Mouse (Mus musculus) midbrain, embryonic 16.5 days (tissue): ENCODE data around the gene 2210016F16Rik. TPM values are rescaled to one million over a fixed set of nuclear protein-coding genes. Genes with fewer than 3 reads are reported as not detected.

Experiments used
- ATAC-seq: fragments of 200-750 bp; cut with Nextera tagmentation; 2 replicates; pipeline ENCODE4 v1.8.0; 2017; ENCODE audit warnings: moderate TSS enrichment
- H3K27ac ChIP-seq: fragments of 300-500 bp; sonication (generic); 2 replicates; pipeline ENCODE4 v1.5.1; 2014; ENCODE audit warnings: mild to moderate bottlenecking, low read length, mixed read lengths
- H3K27me3 ChIP-seq: fragments of 300-500 bp; sonication (generic); 2 replicates; pipeline ENCODE4 v1.6.1; 2014; ENCODE audit warnings: low read depth, low read length, mixed read lengths; ENCODE audit not compliant: control insufficient read depth, insufficient read depth
- H3K36me3 ChIP-seq: fragments of 300-500 bp; sonication (generic); 2 replicates; pipeline ENCODE4 v1.6.1; 2014; ENCODE audit warnings: mild to moderate bottlenecking, low read length, moderate library complexity, mixed read lengths; ENCODE audit not compliant: control insufficient read depth, insufficient read depth
- H3K4me1 ChIP-seq: fragments of 300-500 bp; sonication (generic); 2 replicates; pipeline ENCODE4 v1.6.1; 2014; ENCODE audit warnings: mild to moderate bottlenecking, low read length, mixed read lengths; ENCODE audit not compliant: control insufficient read depth, insufficient read depth
- H3K4me2 ChIP-seq: fragments of 300-500 bp; sonication (generic); 2 replicates; pipeline ENCODE4 v1.6.1; 2014; ENCODE audit warnings: mild to moderate bottlenecking, low read length, mixed read lengths
- H3K4me3 ChIP-seq: fragments of 300-500 bp; sonication (generic); 2 replicates; pipeline ENCODE4 v1.5.1; 2014; ENCODE audit warnings: low read depth, mild to moderate bottlenecking, low read length, moderate library complexity, mixed read lengths
- H3K9ac ChIP-seq: fragments of 300-500 bp; sonication (generic); 2 replicates; pipeline ENCODE4 v1.6.1; 2014; ENCODE audit warnings: low read depth, low read length, mixed read lengths
- H3K9me3 ChIP-seq: fragments of 300-500 bp; sonication (generic); replicated peaks from 2 replicates; pipeline ENCODE4 v1.6.1; 2014; ENCODE audit warnings: mild to moderate bottlenecking, low read length, mixed read lengths; ENCODE audit not compliant: control insufficient read depth, poor library complexity, severe bottlenecking
- WGBS: fragments of 180-500 bp; shearing (Covaris S2); extraction: QIAGEN DNeasy Blood & Tissue Kit; methylation state at CpG from one replicate; pipeline ENCODE4 v1.1.7; 2014; 5-methylcytosine and 5-hydroxymethylcytosine counted together
- polyA plus RNA-seq: library from polyadenylated mRNA; unstranded; fragments of >200 nt; fragmentation: Nextera tagmentation; extraction: Ambion mirVana; gene quantifications from 2 replicates; pipeline ENCODE4 v1.2.1, GENCODE M21; 2015

2210016F16Rik gene
- polyA plus RNA-seq, 1 experiment from 2014 or later: 19.2 TPM

DNA sequence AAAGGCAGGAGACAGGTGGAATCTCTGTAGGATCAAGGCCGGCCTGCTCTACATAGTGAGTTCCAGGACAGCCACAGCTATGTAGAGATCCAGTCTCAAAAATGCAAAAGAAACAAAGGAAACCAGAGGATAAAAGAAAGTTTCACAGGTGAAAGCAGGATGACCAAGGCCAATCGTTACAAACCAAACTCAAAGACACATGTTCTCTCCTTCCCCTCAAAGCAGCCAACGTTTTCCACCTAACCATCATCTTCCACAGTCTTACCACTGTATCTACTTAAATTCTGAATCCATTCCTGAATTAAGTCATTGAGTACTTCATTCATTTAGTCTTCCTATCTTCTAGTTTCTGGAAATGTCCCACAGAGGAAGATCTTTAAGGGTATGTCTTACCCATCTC is 3.4 kb upstream of the 2210016F16Rik start:
- H3K27me3 ChIP-seq: no peaks in the 10 kb centered on the region
- no peak overlapping the region for H3K4me3 ChIP-seq
- no peak overlapping the region for H3K4me2 ChIP-seq
- H3K9me3 ChIP-seq: no peaks in the 10 kb centered on the region
- no peak for ATAC-seq
- H3K36me3 ChIP-seq: peaks cover 11% of the 10 kb centered on the region
- no peak overlapping the region for H3K27ac ChIP-seq
- 50% methylated on average over 3 of the region's 3 CpGs for WGBS
- H3K9ac ChIP-seq: no peak overlapping the region
- peaks cover 8% of the 10 kb centered on the region for H3K4me1 ChIP-seq

DNA sequence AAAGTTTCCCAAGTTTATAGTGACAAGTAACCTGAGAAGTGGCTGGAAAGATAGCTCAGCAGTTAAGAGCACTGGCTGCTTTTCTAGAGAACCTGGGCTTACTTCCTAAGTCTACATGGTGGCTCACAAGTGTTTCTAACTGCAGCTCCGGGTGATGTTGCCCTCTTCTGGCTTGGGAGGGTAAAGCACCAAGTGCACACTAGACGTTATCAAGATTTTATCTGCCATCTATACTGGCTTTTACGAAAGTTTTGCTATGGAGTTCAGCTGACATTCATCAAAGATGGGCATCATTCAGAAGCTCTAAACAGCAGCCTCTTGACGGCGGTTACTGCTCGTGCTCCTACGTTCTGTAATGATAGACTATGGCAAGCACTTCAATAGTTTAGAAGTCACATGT is 2.9 kb upstream of the 2210016F16Rik start:
- H3K27me3 ChIP-seq: no peaks in the 10 kb centered on the region
- WGBS: 14% methylated on average over 7 of the region's 7 CpGs
- no peak overlapping the region for H3K4me2 ChIP-seq
- H3K27ac ChIP-seq: no peak overlapping the region
- H3K9ac ChIP-seq: no peak overlapping the region
- peaks cover 11% of the 10 kb centered on the region for H3K36me3 ChIP-seq
- ATAC-seq: peak; percentile 62; the same call in 1 of the 2 replicates
- peaks cover 8% of the 10 kb centered on the region for H3K4me1 ChIP-seq
- no peaks in the 10 kb centered on the region for H3K9me3 ChIP-seq
- H3K4me3 ChIP-seq: no peak overlapping the region

DNA sequence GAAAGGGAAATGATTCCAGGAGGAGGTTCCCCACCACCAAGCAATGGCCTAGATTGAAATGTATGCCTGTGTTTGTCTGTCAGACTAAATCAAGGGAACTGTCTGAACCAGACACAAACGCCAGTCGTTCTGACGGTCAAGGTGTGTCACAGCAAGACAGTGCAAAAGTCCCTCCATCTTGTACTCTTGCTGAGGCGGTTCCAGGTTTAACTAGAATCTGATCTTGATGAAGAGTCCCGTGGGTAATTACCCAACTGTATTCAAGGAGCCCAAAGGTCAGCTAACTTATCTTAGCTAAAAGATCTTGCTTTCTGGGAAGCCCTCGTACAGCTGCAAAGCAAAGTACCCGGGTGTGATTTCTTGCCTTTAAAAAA is 509 bp upstream of the 2210016F16Rik start:
- ATAC-seq: no peak

DNA sequence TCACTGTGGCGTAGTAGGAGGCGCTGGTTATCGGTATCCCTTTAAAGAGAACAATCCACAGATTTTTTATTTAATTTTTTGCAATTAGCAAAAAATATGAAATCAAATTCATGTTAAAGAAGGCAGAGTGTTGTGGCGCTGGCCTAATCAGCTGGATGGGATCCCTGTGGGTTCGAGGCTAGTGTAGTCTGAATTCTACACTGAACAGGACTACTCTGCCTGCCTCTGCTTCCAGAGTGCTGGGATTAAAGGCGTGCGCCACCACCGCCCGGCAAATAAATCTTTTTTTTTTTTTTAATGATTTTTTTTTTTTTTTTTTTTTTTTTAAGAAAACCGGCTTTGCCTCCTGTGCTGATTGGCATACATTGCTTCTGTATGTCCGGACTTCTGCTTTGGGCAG is 654 bp downstream of the 2210016F16Rik start:
- Histone ChIP-seq H3K27ac (no peak overlapping the region; the same call in 1 of the 2 replicates), H3K4me1 (peaks cover 8% of the 10 kb centered on the region), H3K27me3 (no peaks in the 10 kb centered on the region), H3K9me3 (0 out of 2 replicates have a peak, but pooled peaks cover 2% of the 10 kb centered on the region), H3K4me2 (peak overlapping the region; percentile 95), H3K9ac (peak overlapping the region; percentile 83), H3K4me3 (peak overlapping the region; percentile 79), H3K36me3 (peaks cover 23% of the 10 kb centered on the region)
- ATAC-seq: no peak
- 45% methylated on average over 11 of the region's 11 CpGs for WGBS

More for the DNA sequence above, 509 bp upstream of the 2210016F16Rik start:
- Histone ChIP-seq H3K9me3 (0 out of 2 replicates have a peak, but pooled peaks cover 2% of the 10 kb centered on the region), H3K27me3 (no peaks in the 10 kb centered on the region), H3K9ac (peak overlapping the region; percentile 83; the same call in 1 of the 2 replicates), H3K27ac (no peak overlapping the region), H3K36me3 (peaks cover 18% of the 10 kb centered on the region), H3K4me1 (peaks cover 8% of the 10 kb centered on the region), H3K4me3 (peak overlapping the region; percentile 79; the same call in 1 of the 2 replicates), H3K4me2 (peak overlapping the region; percentile 95)
- 90% methylated on average over 7 of the region's 7 CpGs for WGBS

DNA sequence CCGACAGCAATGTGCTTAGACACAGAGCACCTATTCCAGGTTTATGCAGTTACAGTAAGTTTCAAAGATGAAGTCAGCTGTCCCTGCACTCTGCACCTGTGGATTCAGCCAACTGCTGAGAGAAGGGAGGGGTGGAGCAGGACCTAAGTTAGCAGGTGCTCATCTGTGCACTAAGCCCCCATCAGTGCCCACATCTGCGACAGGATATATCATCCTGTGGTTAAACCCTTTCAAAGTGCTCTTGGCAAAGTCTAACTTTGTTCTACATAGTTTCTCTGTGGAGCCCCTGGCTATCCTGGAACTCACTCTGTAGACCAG is 11.9 kb downstream of the 2210016F16Rik start:
- WGBS: 91% methylated on average over 2 of the region's 2 CpGs
- Histone ChIP-seq H3K27me3 (no peaks in the 10 kb centered on the region), H3K9me3 (no peaks in the 10 kb centered on the region; the same call in 1 of the 2 replicates), H3K27ac (no peak overlapping the region), H3K9ac (no peak overlapping the region), H3K36me3 (no peaks in the 10 kb centered on the region), H3K4me3 (no peak overlapping the region), H3K4me1 (no peaks in the 10 kb centered on the region), H3K4me2 (no peak overlapping the region)
- ATAC-seq: no peak

DNA sequence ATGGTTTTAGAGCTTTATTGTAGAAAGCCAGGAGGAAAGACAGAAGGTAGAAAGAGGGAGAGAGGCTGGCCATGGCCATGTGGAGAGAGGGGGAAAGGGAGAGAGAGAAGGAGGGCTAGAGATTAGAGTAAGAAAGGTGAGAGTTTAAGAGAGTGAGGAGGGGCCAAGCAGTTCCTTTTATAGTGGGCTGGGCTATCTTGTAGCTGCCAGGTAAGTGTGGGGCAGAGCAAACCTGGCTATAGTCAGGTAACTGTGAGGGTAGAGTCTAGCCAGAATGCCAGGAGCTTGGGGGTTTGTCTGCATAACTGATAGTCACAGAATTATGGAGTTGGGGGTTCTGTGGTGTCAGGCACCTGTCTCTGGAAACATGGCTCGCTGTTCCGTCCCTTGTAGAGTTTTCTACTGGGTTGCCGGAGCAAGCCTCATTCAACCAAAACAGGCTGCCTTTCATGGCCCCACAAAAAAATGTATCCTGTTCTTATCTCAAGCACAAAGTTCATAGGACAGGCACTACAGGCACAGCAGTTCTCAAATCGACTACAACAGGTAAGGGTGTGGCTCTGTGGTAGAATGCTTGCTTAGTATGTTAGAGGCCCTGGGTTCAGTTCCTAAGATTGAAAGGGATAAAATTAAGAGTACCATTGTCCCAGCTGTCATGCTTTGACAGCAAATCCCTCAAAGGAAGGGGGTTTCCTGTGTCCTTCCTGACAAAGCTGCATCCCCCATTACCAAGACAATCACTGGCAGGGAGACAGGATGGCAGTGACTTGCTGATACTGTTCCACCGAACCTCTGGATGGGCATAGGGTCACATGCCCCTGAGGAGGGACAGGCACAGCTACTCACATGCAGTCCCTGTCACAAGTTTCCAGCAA is 12.5 kb downstream of the 2210016F16Rik start:
- Histone ChIP-seq H3K9ac (no peak overlapping the region), H3K36me3 (no peaks in the 10 kb centered on the region), H3K4me3 (no peak overlapping the region), H3K9me3 (no peaks in the 10 kb centered on the region; the same call in 1 of the 2 replicates), H3K4me1 (no peaks in the 10 kb centered on the region), H3K27me3 (no peaks in the 10 kb centered on the region), H3K4me2 (no peak overlapping the region), H3K27ac (no peak overlapping the region)
- WGBS: 86% methylated on average over 5 of the region's 5 CpGs
- no peak for ATAC-seq

DNA sequence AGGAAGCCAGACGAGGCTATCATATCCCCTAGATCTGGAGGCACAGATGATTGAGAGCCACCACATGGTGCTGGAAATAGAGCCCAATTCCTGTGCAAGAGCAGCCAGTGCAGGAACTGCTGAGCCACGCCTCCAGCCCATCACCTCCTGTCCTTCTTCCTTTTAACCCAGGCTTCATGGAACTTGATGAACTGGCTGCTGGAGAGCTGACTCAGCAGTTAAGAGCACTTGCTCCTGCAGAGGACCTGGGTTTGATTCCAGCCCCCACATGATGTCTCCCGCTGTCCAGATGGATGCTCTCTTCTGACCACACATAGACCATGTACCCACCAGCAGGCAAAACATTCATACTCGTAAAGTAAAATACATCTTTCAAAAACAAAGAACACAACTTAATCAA is 16.2 kb downstream of the 2210016F16Rik start:
- no peaks in the 10 kb centered on the region for H3K9me3 ChIP-seq
- no peaks in the 10 kb centered on the region for H3K4me1 ChIP-seq
- no peak for ATAC-seq
- no peak overlapping the region for H3K27ac ChIP-seq
- H3K36me3 ChIP-seq: no peaks in the 10 kb centered on the region
- H3K9ac ChIP-seq: no peak overlapping the region
- WGBS: 85% methylated on average over 4 of the region's 4 CpGs
- no peak overlapping the region for H3K4me3 ChIP-seq
- no peak overlapping the region for H3K4me2 ChIP-seq
- no peaks in the 10 kb centered on the region for H3K27me3 ChIP-seq

DNA sequence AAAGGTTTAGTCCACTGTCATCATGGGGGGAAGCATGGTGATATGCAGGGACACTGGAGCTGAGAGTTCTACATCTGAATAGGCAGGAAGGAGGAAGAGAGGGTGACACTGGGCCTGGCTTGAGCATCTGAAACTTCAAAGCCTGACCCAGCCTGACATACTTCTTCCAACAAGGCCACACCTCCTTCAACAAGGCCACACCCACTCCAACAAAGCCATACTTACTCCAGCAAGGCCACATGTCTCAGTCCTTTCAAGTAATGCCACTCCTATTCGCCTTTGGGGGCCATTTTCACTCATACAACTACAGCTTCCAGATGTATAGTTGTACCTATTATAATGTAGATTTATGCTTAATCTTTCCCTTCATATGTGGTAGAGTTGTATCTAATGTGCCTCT is 17.4 kb downstream of the 2210016F16Rik start:
- 70% methylated on average over 1 of the region's 1 CpGs for WGBS
- Histone ChIP-seq H3K4me3 (no peak overlapping the region), H3K9ac (no peak overlapping the region)

DNA sequence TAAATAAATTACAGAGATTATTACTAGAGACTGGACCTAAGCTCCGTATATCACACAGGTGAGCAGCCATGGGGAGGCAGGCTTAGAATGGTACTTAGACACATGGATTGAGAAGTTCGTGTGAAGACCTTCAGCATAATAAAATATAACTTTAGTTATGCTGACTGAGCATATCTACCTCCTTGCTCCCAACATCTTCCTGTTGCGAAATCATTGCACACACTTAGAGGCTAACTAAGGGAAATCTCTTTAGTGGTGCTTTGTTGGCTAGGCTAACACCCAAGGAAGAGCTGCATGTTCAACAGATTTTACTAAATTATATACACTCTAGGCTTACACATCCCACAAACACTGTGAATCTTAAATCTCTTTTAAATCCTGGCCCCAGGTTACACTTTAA is 18.7 kb downstream of the 2210016F16Rik start:
- no peak overlapping the region for H3K4me2 ChIP-seq
- WGBS: 86% methylated on average over 3 of the region's 3 CpGs
- no peaks in the 10 kb centered on the region for H3K9me3 ChIP-seq
- H3K27me3 ChIP-seq: no peaks in the 10 kb centered on the region
- H3K4me1 ChIP-seq: no peaks in the 10 kb centered on the region
- H3K9ac ChIP-seq: no peak overlapping the region
- no peak overlapping the region for H3K4me3 ChIP-seq
- ATAC-seq: no peak
- no peak overlapping the region for H3K27ac ChIP-seq
- no peaks in the 10 kb centered on the region for H3K36me3 ChIP-seq

More for the DNA sequence above, 17.4 kb downstream of the 2210016F16Rik start:
- no peak for ATAC-seq
- Histone ChIP-seq H3K4me1 (no peaks in the 10 kb centered on the region), H3K4me2 (no peak overlapping the region), H3K9me3 (no peaks in the 10 kb centered on the region), H3K36me3 (no peaks in the 10 kb centered on the region), H3K27me3 (no peaks in the 10 kb centered on the region), H3K27ac (no peak overlapping the region)
